ENCODE assay signal across 10 mouse cellular contexts in genomic region chr10:96755674-96756073, GRCm38 (mm10).
DNase-seq lines count a peak whose midpoint lies in the region; ATAC-seq lines count a peak whose summit lies in the region.
"Had no signal": no experiment of that assay in that cellular context is flagged by ENCODE, and none has a peak within 500 bp of the region (broad histone marks: within the 10 kb centered on the region; RNA-seq: fewer than 3 reads in every experiment).

No protein-coding gene starts in this region.

- DNase-seq in kidney, adult 9 months: no peak
- DNase-seq in embryonic facial prominence, embryonic 10.5 days (ENCODE audit: low spot score): no peak
- DNase-seq in MN1 (ENCODE audit: low spot score): no peak
- DNase-seq: cerebellum, adult 11 months; spleen, adult 18-20 months had no signal

- 60% methylated on average over 8 of the region's 8 CpGs for WGBS in kidney, embryonic 15.5 days
- WGBS in embryonic facial prominence, embryonic 10.5 days: 56% methylated on average over 8 of the region's 8 CpGs
- 12% methylated on average over 8 of the region's 8 CpGs for WGBS in hindbrain, embryonic 13.5 days
- WGBS in neural tube, embryonic 15.5 days: 20% methylated on average over 8 of the region's 8 CpGs

- 0 out of 2 replicates have a peak overlapping the region, but pooled peaks have one; percentile 41 for H3K27ac ChIP-seq in kidney, embryonic 15.5 days
- peak overlapping the region; percentile 57; the same call in 1 of the 2 replicates for H3K27ac ChIP-seq in embryonic facial prominence, embryonic 10.5 days (replicated peaks)
- peak overlapping the region; percentile 10; the same call in 1 of the 2 replicates for H3K27ac ChIP-seq in hindbrain, embryonic 13.5 days
- no peak overlapping the region for H3K27ac ChIP-seq in neural tube, embryonic 15.5 days (replicated peaks)

- no peaks in the 10 kb centered on the region for H3K36me3 ChIP-seq in kidney, embryonic 15.5 days
- no peaks in the 10 kb centered on the region for H3K36me3 ChIP-seq in embryonic facial prominence, embryonic 10.5 days (replicated peaks)
- H3K36me3 ChIP-seq in hindbrain, embryonic 13.5 days: no peaks in the 10 kb centered on the region
- no peaks in the 10 kb centered on the region for H3K36me3 ChIP-seq in neural tube, embryonic 15.5 days

- no peak overlapping the region for H3K4me2 ChIP-seq in kidney, embryonic 15.5 days
- no peak overlapping the region for H3K4me2 ChIP-seq in hindbrain, embryonic 13.5 days
- H3K4me2 ChIP-seq in neural tube, embryonic 15.5 days: no peak overlapping the region

- H3K9ac ChIP-seq in kidney, embryonic 15.5 days: no peak overlapping the region
- H3K9ac ChIP-seq in hindbrain, embryonic 13.5 days: peak overlapping the region; percentile 10; the same call in 1 of the 2 replicates
- no peak overlapping the region for H3K9ac ChIP-seq in neural tube, embryonic 15.5 days (replicated peaks)

- no peak for ATAC-seq in kidney, embryonic 15.5 days (replicated peaks; ENCODE audit: low FRiP score)
- peak; percentile 32; the same call in 1 of the 2 replicates for ATAC-seq in hindbrain, embryonic 13.5 days (ENCODE audit: low FRiP score)
- peak; percentile 23; the same call in 1 of the 2 replicates for ATAC-seq in neural tube, embryonic 15.5 days (ENCODE audit: low FRiP score)
- no peak for ATAC-seq in erythroid progenitor cell, adult 5-6 weeks (replicated peaks; ENCODE audit: low FRiP score, poor library complexity, severe bottlenecking)

- H3K27me3 ChIP-seq in kidney, embryonic 15.5 days: no peaks in the 10 kb centered on the region
- H3K27me3 ChIP-seq in embryonic facial prominence, embryonic 10.5 days (replicated peaks; ENCODE audit: low read depth, poor library complexity, severe bottlenecking): no peaks in the 10 kb centered on the region
- no peaks in the 10 kb centered on the region for H3K27me3 ChIP-seq in hindbrain, embryonic 13.5 days
- H3K27me3 ChIP-seq in neural tube, embryonic 15.5 days (replicated peaks): no peaks in the 10 kb centered on the region

- H3K4me3 ChIP-seq in kidney, embryonic 15.5 days (replicated peaks): no peak overlapping the region
- no peak overlapping the region for H3K4me3 ChIP-seq in embryonic facial prominence, embryonic 10.5 days
- H3K4me3 ChIP-seq in hindbrain, embryonic 13.5 days: no peak overlapping the region
- H3K4me3 ChIP-seq in neural tube, embryonic 15.5 days (replicated peaks): no peak overlapping the region
- H3K4me3 ChIP-seq: myocyte had no signal

- H3K9me3 ChIP-seq in kidney, embryonic 15.5 days (replicated peaks): no peaks in the 10 kb centered on the region
- H3K9me3 ChIP-seq in embryonic facial prominence, embryonic 10.5 days: no peaks in the 10 kb centered on the region
- no peaks in the 10 kb centered on the region for H3K9me3 ChIP-seq in hindbrain, embryonic 13.5 days
- H3K9me3 ChIP-seq in neural tube, embryonic 15.5 days (replicated peaks): no peaks in the 10 kb centered on the region

- peaks cover 20% of the 10 kb centered on the region for H3K4me1 ChIP-seq in kidney, embryonic 15.5 days
- peaks cover 32% of the 10 kb centered on the region for H3K4me1 ChIP-seq in embryonic facial prominence, embryonic 10.5 days
- peaks cover 31% of the 10 kb centered on the region for H3K4me1 ChIP-seq in hindbrain, embryonic 13.5 days (replicated peaks)
- peaks cover 16% of the 10 kb centered on the region for H3K4me1 ChIP-seq in neural tube, embryonic 15.5 days

Comparison
In these comparisons a context has a peak if more than half of its experiments do, and no peak if none do; other contexts are left out.
1. ATAC-seq: peak in hindbrain, embryonic 13.5 days (single experiment) and neural tube, embryonic 15.5 days (single experiment); none in kidney, embryonic 15.5 days (single experiment) and erythroid progenitor cell, adult 5-6 weeks (single experiment).